In the genomic region with DNA sequence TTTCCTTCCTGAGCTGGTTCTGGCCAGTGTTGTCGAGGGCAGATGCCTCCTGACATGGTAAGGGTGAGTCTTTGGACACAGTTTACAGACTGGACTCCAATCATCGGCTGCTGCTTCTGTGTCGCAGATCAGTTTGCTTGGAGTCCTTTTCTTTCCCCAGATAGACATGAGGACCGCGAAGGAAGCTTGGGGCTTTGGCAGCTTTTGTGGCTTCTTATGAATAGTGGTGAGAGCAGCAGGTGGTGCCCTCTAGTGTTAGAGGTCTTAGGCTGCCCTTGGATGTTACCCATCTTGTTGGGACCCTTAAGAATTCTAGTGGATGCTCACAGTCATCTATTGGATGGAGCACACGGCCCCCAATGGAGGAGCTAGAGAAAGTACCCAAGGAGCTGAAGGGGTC, we compare ENCODE assay signal across 8 mouse cellular contexts. TPM values are rescaled to one million over a fixed set of nuclear protein-coding genes. Genes with fewer than 3 reads are reported as not detected.
DNase-seq lines count a peak whose midpoint lies in the region.

No protein-coding gene starts in this region.

- intact Hi-C loops in left cerebral cortex, postnatal 14 days (cut with DNase I): loop anchor here (5.0 kb wide), 1 partner anchor 209 kb away; no protein-coding TSS in a partner anchor

- DNase-seq in cerebellum, postnatal 14 days: peak; percentile 48 to 61
- no peak for DNase-seq in cerebellum, adult 9-10 months
- peak; percentile 16 to 31 for DNase-seq in spleen, postnatal 36 days (ENCODE audit: low spot score in 2 of 2)
- no peak for DNase-seq in spleen, adult 12 weeks (ENCODE audit: low spot score)
- peak; percentile 13 to 61 for DNase-seq in frontal cortex, postnatal 36 days (ENCODE audit: low spot score in 2 of 2)
- peak; percentile 61 to 69 for DNase-seq in left cerebral cortex, postnatal 14 days (ENCODE audit: low spot score in 2 of 2)
- DNase-seq in retina, postnatal 1 day: peak; percentile 47
- DNase-seq in urinary bladder, postnatal 4 days (ENCODE audit: low spot score in 2 of 2): no peak

RNA-seq across cellular contexts. Expression of gene Slc2a9, which starts 13.3 kb away (rescaled TPM):
- total RNA-seq in left cerebral cortex, postnatal 14 days (2021): 1 to 10 TPM in 1 of 2 experiments, under 1 TPM in 1; 0.93 to 1.3 TPM

RNA-seq across cellular contexts. Expression of gene Wdr1, which starts 46.8 kb away (rescaled TPM):
- 100 to 1,000 TPM; 196 to 199 TPM for total RNA-seq in left cerebral cortex, postnatal 14 days (2021)

Comparison
In these comparisons a context has a peak if more than half of its experiments do, and no peak if none do; other contexts are left out.
1. DNase-seq: peak in cerebellum, postnatal 14 days (2 of 2), spleen, postnatal 36 days (2 of 2), frontal cortex, postnatal 36 days (2 of 2), left cerebral cortex, postnatal 14 days (2 of 2) and retina, postnatal 1 day (single experiment); none in cerebellum, adult 9-10 months (single experiment), spleen, adult 12 weeks (single experiment) and urinary bladder, postnatal 4 days (0 of 2).